Mouse (Mus musculus): ENCODE data around the gene Gm29094.
A peak's percentile ranks its signal among the peaks of the same experiment; 100 is the strongest.
"Not testable (repeated sequence)": the region's sequence is repeated elsewhere in the genome, so short reads cannot be mapped to it uniquely, and the experiment has no call there.

Gm29094 gene

GRCm38 (mm10) chr9:89198969-89199416 lies at the start of gene Gm29094, which contains the start of gene Bcl2a1b:
Gene Gm29094 (plus strand): TSS chr9:89199379.
Gene Bcl2a1b (plus strand): TSS chr9:89199209.
- not testable (repeated sequence) for DNase-seq (ENCODE audit: low spot score)

DNA sequence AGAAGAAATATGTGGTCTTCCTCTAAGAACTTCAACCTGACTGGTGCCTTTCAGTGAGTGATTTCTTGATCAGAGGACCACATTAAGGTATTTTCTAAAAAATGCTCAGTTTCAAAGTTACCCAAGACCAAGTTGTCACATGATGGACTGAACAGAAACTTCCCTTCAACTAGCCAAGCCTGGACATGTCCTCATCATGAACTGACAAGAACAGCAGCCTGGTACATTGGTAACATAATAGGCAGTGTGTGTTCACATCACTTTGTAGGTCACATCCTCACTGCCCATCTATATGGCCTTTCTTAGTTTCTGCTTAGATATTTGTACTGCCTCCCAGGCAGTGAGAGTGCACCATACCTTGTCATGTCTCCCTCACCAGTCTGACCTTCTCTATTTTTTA lies 26.6 kb upstream of the Gm29094 start:
- DNase-seq (ENCODE audit: low spot score), result not testable (repeated sequence)

- peak; percentile 76 for DNase-seq (ENCODE audit: low spot score)
These were observed 20.3 kb upstream of the Gm29094 start for GRCm38 (mm10) chr9:89178833-89179232.

DNA sequence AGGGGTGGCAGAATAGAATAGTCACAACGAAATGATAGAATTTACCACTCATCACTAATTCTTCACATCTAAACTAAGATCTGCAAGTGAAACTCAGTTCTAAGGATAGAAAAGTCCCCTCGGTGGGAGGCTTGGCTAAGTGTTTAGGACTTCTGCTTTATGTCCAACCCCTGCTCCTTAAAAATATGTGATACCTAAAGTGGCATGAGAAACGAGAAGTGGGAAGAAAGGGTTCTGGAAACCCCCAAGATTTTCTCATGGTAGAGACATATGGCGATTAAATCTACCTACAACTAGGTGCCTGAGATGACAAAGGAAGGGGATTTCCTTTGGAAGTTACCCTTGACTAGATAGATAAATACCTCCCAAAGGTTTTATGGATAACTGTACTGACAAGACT lies 19.7 kb upstream of the Gm29094 start:
- not testable (repeated sequence) for DNase-seq (ENCODE audit: low spot score)

- DNase-seq (ENCODE audit: low spot score), result not testable (repeated sequence)
These were observed 12.2 kb upstream of the Gm29094 start for GRCm38 (mm10) chr9:89187006-89187405.

DNA sequence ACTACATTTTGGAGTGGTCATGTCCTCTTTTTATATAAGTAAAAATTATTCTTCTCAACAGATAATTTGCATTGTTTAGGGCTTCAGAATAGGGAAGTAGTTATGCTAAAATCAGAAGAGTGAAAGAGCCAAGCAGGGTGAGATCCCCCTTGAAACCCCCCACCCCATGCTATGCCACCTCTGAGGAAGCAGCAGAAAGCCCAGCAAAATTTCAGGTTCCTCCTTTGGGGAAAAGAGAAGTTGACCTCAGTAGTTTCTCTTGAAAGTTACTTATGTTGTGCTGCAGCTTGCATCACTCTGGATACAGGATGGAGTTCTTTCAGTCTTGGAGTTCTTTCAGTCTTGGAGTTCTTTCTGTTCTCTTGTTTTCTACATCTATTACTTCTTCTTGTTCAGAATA lies 3.7 kb upstream of the Gm29094 start:
- DNase-seq (ENCODE audit: low spot score), result not testable (repeated sequence)

- not testable (repeated sequence) for DNase-seq (ENCODE audit: low spot score)
These were observed 1.7 kb upstream of the Gm29094 start for GRCm38 (mm10) chr9:89197509-89197908.

- not testable (repeated sequence) for DNase-seq (ENCODE audit: low spot score)
These were observed 830 bp upstream of the Gm29094 start for GRCm38 (mm10) chr9:89198349-89198748.

- not testable (repeated sequence) for DNase-seq (ENCODE audit: low spot score)
These were observed 3.1 kb downstream of the Gm29094 start for GRCm38 (mm10) chr9:89202256-89202655.

DNA sequence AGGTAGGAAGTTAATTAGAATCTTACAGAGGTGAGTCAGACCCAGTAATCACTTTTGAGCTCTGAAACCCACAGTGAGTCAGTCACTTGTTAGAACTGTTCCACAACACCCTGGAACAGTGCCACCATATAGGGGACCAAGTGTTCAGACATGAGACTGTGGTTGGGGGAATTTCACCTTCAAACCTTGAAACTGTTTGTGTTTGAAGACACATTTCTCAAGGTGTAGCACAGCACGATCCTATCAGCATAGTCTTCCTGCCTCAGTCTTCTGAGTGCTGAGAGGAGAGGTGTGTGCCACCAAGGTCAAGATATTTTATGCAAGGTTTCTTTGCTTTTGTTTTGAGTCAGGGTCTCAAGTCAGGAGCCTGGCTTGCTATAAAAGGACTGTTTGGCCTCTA lies 9.8 kb downstream of the Gm29094 start:
- DNase-seq (ENCODE audit: low spot score), result not testable (repeated sequence)

- not testable (repeated sequence) for DNase-seq (ENCODE audit: low spot score)
These were observed 11.3 kb downstream of the Gm29094 start, which contains the start of gene Mthfs for GRCm38 (mm10) chr9:89210353-89211064. Gene Mthfs (plus strand): TSS chr9:89210676.

DNA sequence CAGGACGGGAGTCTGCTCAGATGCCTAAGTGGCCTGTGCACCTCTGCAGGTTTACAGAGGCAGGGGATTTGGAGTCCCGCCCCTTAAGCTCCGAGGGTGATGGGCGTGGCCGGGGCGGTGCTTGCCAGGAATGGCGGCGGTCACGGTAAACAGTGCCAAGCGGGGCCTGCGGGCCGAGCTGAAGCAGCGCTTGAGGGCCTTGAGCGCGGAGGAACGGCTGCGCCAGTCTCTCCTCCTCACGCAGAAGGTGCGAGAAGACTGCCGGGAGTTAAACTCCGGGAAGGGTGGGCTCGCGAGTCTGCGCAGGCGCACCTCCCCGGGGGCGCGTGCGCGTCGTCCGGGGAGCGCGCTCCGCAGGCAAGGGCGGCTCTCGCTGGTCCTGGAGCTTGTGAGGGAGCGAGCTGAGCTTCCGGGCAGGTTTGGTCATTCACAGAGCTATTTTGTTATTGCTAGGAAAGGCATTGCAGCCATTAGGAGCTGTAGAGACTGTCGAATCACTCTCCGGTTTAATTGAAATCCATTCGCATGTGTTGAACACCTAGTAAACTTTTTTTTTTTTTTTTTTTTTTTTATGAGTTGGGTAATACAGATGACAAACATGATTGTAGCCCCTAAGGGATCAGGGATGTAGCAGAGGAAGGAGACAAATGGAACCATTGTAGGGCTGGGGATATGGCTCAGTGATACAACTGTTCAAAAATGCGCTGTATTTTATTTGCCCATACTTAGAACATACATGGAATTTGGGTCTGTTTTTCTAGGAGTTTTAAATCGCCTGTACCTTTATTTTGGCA lies 12.1 kb downstream of the Gm29094 start:
- DNase-seq (ENCODE audit: low spot score), result peak; percentile 82

DNA sequence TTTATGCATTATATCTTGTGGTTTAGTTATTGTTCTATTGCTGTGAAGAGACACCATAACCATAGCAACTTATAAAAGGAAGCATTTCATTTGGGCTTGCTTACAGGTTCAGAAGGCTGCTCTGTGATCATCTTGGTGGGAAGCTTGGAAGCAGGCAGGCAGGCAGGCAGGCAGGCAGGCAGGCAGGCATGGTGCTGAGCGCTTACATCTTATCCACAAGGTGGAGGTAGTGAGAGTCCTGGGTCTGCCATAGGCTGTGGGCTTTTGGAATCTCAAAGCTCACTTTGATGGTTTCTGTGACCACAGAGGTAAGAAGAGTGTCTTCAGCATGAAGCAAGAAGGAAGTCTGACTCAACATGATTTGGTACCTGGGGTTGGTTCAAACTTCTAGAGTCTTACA lies 13.2 kb downstream of the Gm29094 start:
- DNase-seq (ENCODE audit: low spot score), result not testable (repeated sequence)

GRCm38 (mm10) chr9:89218174-89218573 lies 19.0 kb downstream of the Gm29094 start:
- DNase-seq (ENCODE audit: low spot score), result not testable (repeated sequence)

GRCm38 (mm10) chr9:89219668-89220067 lies 20.5 kb downstream of the Gm29094 start:
- DNase-seq (ENCODE audit: low spot score), result not testable (repeated sequence)

- DNase-seq (ENCODE audit: low spot score), result not testable (repeated sequence)
These were observed 21.6 kb downstream of the Gm29094 start for GRCm38 (mm10) chr9:89220704-89221287.

DNA sequence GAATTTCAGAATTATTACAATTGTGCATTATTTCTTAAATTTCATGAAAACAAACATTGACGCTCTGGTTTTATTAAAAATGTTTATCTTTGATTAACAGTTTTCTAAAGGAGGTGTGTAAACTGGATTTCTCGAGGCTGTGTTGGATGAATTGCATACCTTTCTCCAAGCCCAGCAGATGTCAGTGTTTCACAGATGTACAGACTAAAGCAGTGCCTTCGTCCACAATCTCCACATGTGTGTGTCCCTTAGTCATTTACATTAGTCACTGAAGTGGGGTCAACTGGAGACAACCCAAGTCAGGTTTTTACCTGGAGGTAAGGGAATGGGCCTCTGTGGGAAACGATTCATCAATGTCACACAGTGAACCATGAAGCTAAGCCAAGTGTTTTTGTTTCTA lies 26.9 kb downstream of the Gm29094 start:
- DNase-seq (ENCODE audit: low spot score), result peak; percentile 22

DNA sequence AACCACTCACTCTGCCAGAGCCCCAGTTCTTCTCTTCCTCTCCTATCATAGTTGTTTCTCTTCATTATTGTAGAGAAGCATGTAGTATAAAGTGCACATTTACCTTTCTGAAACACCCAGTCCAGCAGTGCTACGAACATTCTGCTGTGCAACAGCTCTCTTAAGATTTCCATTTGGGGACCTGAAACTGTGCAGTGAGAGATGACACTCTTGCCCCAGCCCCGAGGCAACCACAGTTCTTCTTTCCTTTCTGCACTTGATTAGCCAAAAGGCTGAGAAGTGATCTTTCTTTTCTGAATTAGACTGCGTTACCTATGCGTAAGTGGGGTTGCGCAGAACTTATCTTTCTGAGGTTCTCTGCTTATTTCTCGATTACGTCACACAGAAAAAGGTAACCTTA lies 28.9 kb downstream of the Gm29094 start:
- no peak for DNase-seq (ENCODE audit: low spot score)

GRCm38 (mm10) chr9:89230897-89231497 lies 31.8 kb downstream of the Gm29094 start:
- peak; percentile 53 for DNase-seq (ENCODE audit: low spot score)

DNA sequence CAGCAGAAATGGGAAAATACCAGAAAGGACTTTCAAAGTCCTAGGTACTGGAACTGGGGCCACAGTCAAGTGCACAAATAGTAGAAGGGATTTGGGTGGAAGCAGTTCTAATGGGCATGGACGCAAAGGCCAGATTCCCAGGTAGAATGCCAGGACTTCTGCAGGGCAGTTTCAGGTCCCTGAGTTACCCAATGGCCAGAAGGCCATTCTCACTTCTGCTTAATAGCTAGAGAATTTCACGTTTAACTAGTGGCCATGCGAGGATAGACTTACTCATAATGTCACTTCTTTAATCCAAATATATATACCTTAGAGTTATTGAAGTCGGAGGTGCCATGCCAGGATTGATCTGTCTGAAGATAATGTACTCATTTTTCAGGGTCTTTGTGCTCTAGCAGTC lies 38.0 kb downstream of the Gm29094 start:
- DNase-seq (ENCODE audit: low spot score), result not testable (repeated sequence)

DNA sequence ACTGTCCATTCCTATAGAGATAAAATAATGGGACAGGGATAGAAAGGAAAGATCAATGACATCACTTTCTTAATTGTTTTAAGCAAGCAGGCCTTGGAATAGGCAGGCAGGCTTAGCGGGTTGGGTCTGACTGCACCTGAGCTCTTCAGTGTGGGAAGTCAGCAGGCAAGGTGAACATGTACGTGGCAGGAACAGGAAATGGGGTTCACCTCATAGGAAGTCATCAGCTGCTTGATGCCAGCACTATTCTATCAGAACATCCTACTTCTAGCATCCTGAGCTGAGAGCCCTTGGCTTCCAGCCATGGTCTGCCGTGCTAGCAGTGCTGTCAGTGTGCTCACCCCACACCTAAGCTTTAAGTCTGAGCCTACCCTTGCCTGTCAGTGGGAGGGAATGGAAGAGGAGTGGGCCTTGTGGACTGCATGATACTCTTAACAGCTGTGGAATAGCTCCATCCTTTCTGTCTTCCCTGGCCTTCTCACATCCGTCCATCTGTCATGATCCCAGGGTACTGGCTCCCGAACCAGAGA lies 39.9 kb downstream of the Gm29094 start:
- DNase-seq (ENCODE audit: low spot score), result not testable (repeated sequence)
